Mouse (Mus musculus): ENCODE data around the gene Bspry. TPM values are rescaled to one million over a fixed set of nuclear protein-coding genes. Genes with fewer than 3 reads are reported as not detected.
"Not testable (repeated sequence)": the region's sequence is repeated elsewhere in the genome, so short reads cannot be mapped to it uniquely, and the experiment has no call there.

Gene Bspry
- polyA plus RNA-seq, 1 experiment from 2014 or later, result 0.85 TPM

DNA sequence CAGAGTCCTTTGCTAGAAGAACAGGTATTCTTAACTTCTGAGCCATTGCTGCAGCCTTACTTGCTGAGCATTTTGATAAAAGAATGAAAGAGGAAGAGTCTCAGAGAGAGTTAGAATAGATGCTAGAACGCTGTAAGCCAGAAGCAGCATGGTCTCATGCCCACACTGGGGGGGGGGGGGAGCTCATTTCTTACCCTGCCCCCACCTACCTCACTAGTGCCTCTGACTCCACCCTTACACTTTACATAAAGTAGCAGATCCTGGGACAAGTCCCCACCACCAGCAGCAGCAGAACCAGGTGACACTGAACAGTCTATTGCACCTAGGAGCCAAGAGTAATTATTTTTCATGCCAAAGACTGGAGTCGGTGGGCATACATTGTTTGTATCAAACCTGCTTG lies 4.7 kb upstream of the Bspry start:
- WGBS, result 77% methylated on average over 2 of the region's 2 CpGs
- no peaks in the 10 kb centered on the region for H3K9me3 ChIP-seq (replicated peaks; ENCODE audit: control insufficient read depth, low read length, poor library complexity, severe bottlenecking)
- no peak overlapping the region for H3K4me3 ChIP-seq (ENCODE audit: low read depth, low read length)
- peaks cover 5% of the 10 kb centered on the region; the same call in 1 of the 2 replicates for H3K27me3 ChIP-seq (ENCODE audit: control insufficient read depth, insufficient read depth, low read depth, low read length)
- H3K36me3 ChIP-seq (ENCODE audit: control insufficient read depth, insufficient read depth, low read length), result no peaks in the 10 kb centered on the region
- peaks cover 10% of the 10 kb centered on the region for H3K4me1 ChIP-seq (ENCODE audit: control insufficient read depth, insufficient read depth, low read length)
- H3K4me2 ChIP-seq (ENCODE audit: low read length), result no peak overlapping the region
- H3K27ac ChIP-seq (ENCODE audit: low read length), result no peak overlapping the region
- ATAC-seq, result no peak
- H3K9ac ChIP-seq (ENCODE audit: low read depth, low read length), result no peak overlapping the region

- no peak for ATAC-seq
- WGBS, result 95% methylated on average over 6 of the region's 6 CpGs
Measured at GRCm38 (mm10) chr4:62475793-62476192, 4.1 kb upstream of the Bspry start.

DNA sequence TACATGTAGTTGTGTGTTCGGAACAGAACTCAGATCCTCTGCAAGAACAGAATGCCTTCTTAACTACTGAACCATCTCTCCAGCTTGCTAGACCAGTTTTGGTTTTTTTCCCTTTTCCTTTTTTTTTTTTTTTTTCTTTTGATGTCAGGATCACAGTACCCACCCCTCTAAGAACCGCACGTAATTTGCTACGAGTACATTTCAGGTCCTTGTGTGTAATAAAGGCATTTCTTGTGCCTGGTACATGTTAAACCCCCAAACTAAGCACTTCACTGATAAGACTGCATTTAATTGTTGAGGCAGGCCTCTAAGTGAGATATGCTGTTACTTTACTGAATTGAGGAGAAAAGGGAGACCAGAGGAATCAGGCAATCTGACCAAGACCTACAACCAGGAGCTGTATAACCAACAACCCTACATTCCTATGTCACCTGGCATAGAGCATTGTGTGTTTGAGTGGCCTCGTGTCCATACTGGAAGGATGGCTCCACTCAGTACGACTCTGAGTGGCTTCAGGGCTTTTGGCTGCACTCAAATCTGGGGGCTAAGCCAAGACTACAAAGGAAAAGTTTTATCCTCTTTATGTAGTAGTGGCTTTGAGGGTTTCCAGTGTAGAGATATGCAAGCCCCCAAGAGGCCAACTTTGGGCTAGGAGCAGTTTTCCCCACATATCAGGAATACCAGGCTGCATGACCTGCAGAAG lies 2.2 kb upstream of the Bspry start:
- no peak for ATAC-seq

More at GRCm38 (mm10) chr4:62475793-62476192, 4.1 kb upstream of the Bspry start:
- Histone ChIP-seq H3K4me2 (ENCODE audit: low read length) (no peak overlapping the region), H3K9me3 (replicated peaks; ENCODE audit: control insufficient read depth, low read length, poor library complexity, severe bottlenecking) (no peaks in the 10 kb centered on the region), H3K27ac (ENCODE audit: low read length) (no peak overlapping the region), H3K36me3 (ENCODE audit: control insufficient read depth, insufficient read depth, low read length) (no peaks in the 10 kb centered on the region), H3K9ac (ENCODE audit: low read depth, low read length) (no peak overlapping the region), H3K27me3 (ENCODE audit: control insufficient read depth, insufficient read depth, low read depth, low read length) (peaks cover 5% of the 10 kb centered on the region; the same call in 1 of the 2 replicates), H3K4me1 (ENCODE audit: control insufficient read depth, insufficient read depth, low read length) (peaks cover 8% of the 10 kb centered on the region), H3K4me3 (ENCODE audit: low read depth, low read length) (no peak overlapping the region)

GRCm38 (mm10) chr4:62479593-62479936 lies 288 bp upstream of the Bspry start:
- not testable (repeated sequence) for H3K27ac ChIP-seq (ENCODE audit: low read length); H3K9ac ChIP-seq (ENCODE audit: low read depth, low read length); ATAC-seq; H3K36me3 ChIP-seq (ENCODE audit: control insufficient read depth, insufficient read depth, low read length); H3K4me1 ChIP-seq (ENCODE audit: control insufficient read depth, insufficient read depth, low read length); H3K27me3 ChIP-seq (ENCODE audit: control insufficient read depth, insufficient read depth, low read depth, low read length); H3K9me3 ChIP-seq (replicated peaks; ENCODE audit: control insufficient read depth, low read length, poor library complexity, severe bottlenecking)
- Histone ChIP-seq H3K4me2 (ENCODE audit: low read length) (peak overlapping the region; percentile 84), H3K4me3 (ENCODE audit: low read depth, low read length) (peak overlapping the region; percentile 48)
- 14% methylated on average over 11 of the region's 11 CpGs for WGBS

More for the DNA sequence above, 2.2 kb upstream of the Bspry start:
- H3K27me3 ChIP-seq (ENCODE audit: control insufficient read depth, insufficient read depth, low read depth, low read length), result peaks cover 5% of the 10 kb centered on the region
- H3K27ac ChIP-seq (ENCODE audit: low read length), result no peak overlapping the region
- peaks cover 8% of the 10 kb centered on the region for H3K4me1 ChIP-seq (ENCODE audit: control insufficient read depth, insufficient read depth, low read length)
- WGBS, result 89% methylated on average over 6 of the region's 6 CpGs
- no peak overlapping the region for H3K9ac ChIP-seq (ENCODE audit: low read depth, low read length)
- no peak overlapping the region for H3K4me3 ChIP-seq (ENCODE audit: low read depth, low read length)
- H3K4me2 ChIP-seq (ENCODE audit: low read length), result no peak overlapping the region
- no peaks in the 10 kb centered on the region for H3K9me3 ChIP-seq (replicated peaks; ENCODE audit: control insufficient read depth, low read length, poor library complexity, severe bottlenecking)
- H3K36me3 ChIP-seq (ENCODE audit: control insufficient read depth, insufficient read depth, low read length), result no peaks in the 10 kb centered on the region

- Histone ChIP-seq H3K36me3 (ENCODE audit: control insufficient read depth, insufficient read depth, low read length) (no peaks in the 10 kb centered on the region), H3K4me3 (ENCODE audit: low read depth, low read length) (no peak overlapping the region), H3K27ac (ENCODE audit: low read length) (no peak overlapping the region), H3K9ac (ENCODE audit: low read depth, low read length) (no peak overlapping the region), H3K4me2 (ENCODE audit: low read length) (no peak overlapping the region), H3K27me3 (ENCODE audit: control insufficient read depth, insufficient read depth, low read depth, low read length) (peaks cover 5% of the 10 kb centered on the region), H3K9me3 (replicated peaks; ENCODE audit: control insufficient read depth, low read length, poor library complexity, severe bottlenecking) (no peaks in the 10 kb centered on the region), H3K4me1 (ENCODE audit: control insufficient read depth, insufficient read depth, low read length) (peaks cover 8% of the 10 kb centered on the region)
- WGBS, result 49% methylated on average over 10 of the region's 10 CpGs
- peak; percentile 43 for ATAC-seq
Measured at GRCm38 (mm10) chr4:62480709-62481605, 1.1 kb downstream of the Bspry start.

GRCm38 (mm10) chr4:62484928-62485327 lies 5.1 kb downstream of the Bspry start:
- Histone ChIP-seq H3K27me3 (ENCODE audit: control insufficient read depth, insufficient read depth, low read depth, low read length) (peaks cover under 1% of the 10 kb centered on the region; the same call in 1 of the 2 replicates), H3K4me1 (ENCODE audit: control insufficient read depth, insufficient read depth, low read length) (peaks cover 1% of the 10 kb centered on the region; the same call in 1 of the 2 replicates), H3K9me3 (replicated peaks; ENCODE audit: control insufficient read depth, low read length, poor library complexity, severe bottlenecking) (no peaks in the 10 kb centered on the region), H3K4me3 (ENCODE audit: low read depth, low read length) (no peak overlapping the region), H3K27ac (ENCODE audit: low read length) (no peak overlapping the region), H3K4me2 (ENCODE audit: low read length) (no peak overlapping the region), H3K36me3 (ENCODE audit: control insufficient read depth, insufficient read depth, low read length) (no peaks in the 10 kb centered on the region), H3K9ac (ENCODE audit: low read depth, low read length) (no peak overlapping the region)
- no peak for ATAC-seq
- WGBS, result 72% methylated on average over 3 of the region's 3 CpGs

DNA sequence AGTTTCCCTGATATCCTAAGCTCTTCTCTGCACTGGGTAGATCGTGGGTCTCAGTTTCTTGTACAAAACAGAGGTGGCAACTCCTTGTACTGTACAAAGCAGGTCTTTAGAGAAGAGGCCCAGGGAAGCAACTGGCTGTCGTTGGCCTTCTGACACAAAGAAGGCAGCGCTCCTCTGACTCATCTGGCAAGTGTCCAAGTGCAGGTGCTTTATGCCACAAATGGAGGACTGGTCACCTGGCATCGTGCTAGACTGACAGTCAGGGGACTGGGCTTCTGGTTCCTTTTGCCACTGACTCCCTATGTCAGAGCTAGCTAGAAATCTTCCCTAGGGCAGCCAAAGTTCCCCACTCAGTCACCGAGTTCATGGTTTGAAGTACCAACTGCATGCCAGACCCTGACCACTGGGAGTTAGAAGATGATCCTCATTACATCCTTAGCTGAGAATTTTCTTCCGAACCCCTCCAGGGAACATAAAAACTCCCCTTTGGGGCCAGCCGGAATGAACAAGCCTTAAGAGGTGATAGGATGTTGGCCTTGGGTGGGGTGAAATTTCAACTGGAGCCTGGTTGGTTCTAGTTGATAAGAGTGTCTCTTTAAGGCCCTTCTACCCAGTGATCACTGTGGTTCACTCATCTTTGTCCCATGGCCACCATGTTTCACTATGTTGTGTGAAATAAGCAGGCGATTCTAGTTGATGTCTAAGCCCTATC lies 5.8 kb downstream of the Bspry start:
- 89% methylated on average over 8 of the region's 8 CpGs for WGBS
- no peak overlapping the region for H3K9ac ChIP-seq (ENCODE audit: low read depth, low read length)
- ATAC-seq, result no peak
- H3K27ac ChIP-seq (ENCODE audit: low read length), result no peak overlapping the region
- no peaks in the 10 kb centered on the region for H3K9me3 ChIP-seq (replicated peaks; ENCODE audit: control insufficient read depth, low read length, poor library complexity, severe bottlenecking)
- no peaks in the 10 kb centered on the region; the same call in 1 of the 2 replicates for H3K27me3 ChIP-seq (ENCODE audit: control insufficient read depth, insufficient read depth, low read depth, low read length)
- H3K4me2 ChIP-seq (ENCODE audit: low read length), result no peak overlapping the region
- no peaks in the 10 kb centered on the region for H3K36me3 ChIP-seq (ENCODE audit: control insufficient read depth, insufficient read depth, low read length)
- no peaks in the 10 kb centered on the region for H3K4me1 ChIP-seq (ENCODE audit: control insufficient read depth, insufficient read depth, low read length)
- no peak overlapping the region for H3K4me3 ChIP-seq (ENCODE audit: low read depth, low read length)

DNA sequence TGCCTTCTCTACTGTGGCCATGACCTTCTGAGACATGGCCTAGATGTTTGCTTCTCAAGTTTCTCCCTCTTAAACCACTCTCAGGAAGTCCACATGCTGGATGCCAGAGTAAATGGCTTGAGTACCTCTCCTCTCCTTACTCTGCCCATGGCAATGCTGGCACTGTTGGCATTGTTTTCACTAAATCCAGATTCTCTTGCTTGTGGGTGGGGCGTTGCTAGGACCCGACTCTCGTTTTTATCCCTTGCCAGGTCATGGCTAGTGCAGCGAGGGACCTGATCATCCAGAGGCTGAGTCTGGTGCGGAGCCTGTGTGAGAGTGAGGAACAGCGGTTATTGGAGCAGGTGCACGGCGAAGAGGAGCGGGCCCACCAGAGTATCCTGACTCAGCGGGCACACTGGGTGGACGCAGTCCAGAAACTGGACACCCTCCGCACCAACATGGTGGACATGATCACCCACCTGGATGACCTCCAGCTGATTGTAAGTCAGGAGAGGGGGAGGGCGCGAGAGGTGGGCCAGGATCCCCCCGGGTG lies 6.4 kb downstream of the Bspry start:
- H3K9ac ChIP-seq (ENCODE audit: low read depth, low read length), result no peak overlapping the region
- no peaks in the 10 kb centered on the region for H3K4me1 ChIP-seq (ENCODE audit: control insufficient read depth, insufficient read depth, low read length)
- H3K27ac ChIP-seq (ENCODE audit: low read length), result no peak overlapping the region
- H3K9me3 ChIP-seq (replicated peaks; ENCODE audit: control insufficient read depth, low read length, poor library complexity, severe bottlenecking), result no peaks in the 10 kb centered on the region
- H3K4me2 ChIP-seq (ENCODE audit: low read length), result no peak overlapping the region
- H3K4me3 ChIP-seq (ENCODE audit: low read depth, low read length), result no peak overlapping the region
- no peak for ATAC-seq
- WGBS, result 93% methylated on average over 15 of the region's 15 CpGs
- no peaks in the 10 kb centered on the region for H3K36me3 ChIP-seq (ENCODE audit: control insufficient read depth, insufficient read depth, low read length)
- H3K27me3 ChIP-seq (ENCODE audit: control insufficient read depth, insufficient read depth, low read depth, low read length), result no peaks in the 10 kb centered on the region; the same call in 1 of the 2 replicates

Measured in midbrain, embryonic 16.5 days (tissue).